Mouse (Mus musculus) cerebellum, adult 2 months (tissue): ENCODE measurements around the gene Cd28.

Experiments used
- CTCF ChIP-seq: fragments of 200-500 bp; IDR thresholded peaks from 2 replicates; pipeline ENCODE4 v1.5.1; 2011; ENCODE audit warnings: low read depth, mild to moderate bottlenecking, control low read depth, low read length, moderate library complexity, borderline replicate concordance; ENCODE audit not compliant: insufficient read depth
- POLR2A ChIP-seq: fragments of 200-500 bp; IDR thresholded peaks from 2 replicates; pipeline ENCODE4 v1.6.1; 2011; ENCODE audit warnings: low read length, control low read depth, borderline replicate concordance; ENCODE audit not compliant: insufficient read depth

- no peak for TF ChIP-seq POLR2A
- no peak for TF ChIP-seq CTCF
These were observed 46.4 kb upstream of the Cd28 start for GRCm38 (mm10) chr1:60670172-60670571.
